Mouse (Mus musculus): ENCODE measurements around the gene Vps18.

The Vps18 gene

GRCm38 (mm10) chr2:119321771-119322586, 33.4 kb downstream of the Vps18 start:
- DNase-seq (ENCODE audit: low spot score): no peak

GRCm38 (mm10) chr2:119322587-119323300, 34.2 kb downstream of the Vps18 start:
- peak; percentile 56 for DNase-seq (ENCODE audit: low spot score)

GRCm38 (mm10) chr2:119323866-119324575, 35.5 kb downstream of the Vps18 start:
- no peak for DNase-seq (ENCODE audit: low spot score)

- no peak for DNase-seq (ENCODE audit: low spot score)
Measured at GRCm38 (mm10) chr2:119324576-119325318, 36.2 kb downstream of the Vps18 start.

GRCm38 (mm10) chr2:119325568-119326143, 37.1 kb downstream of the Vps18 start, which contains the start of gene Dll4:
TSS of gene Dll4 (plus strand) at chr2:119325784.
- no peak for DNase-seq (ENCODE audit: low spot score)

- no peak for DNase-seq (ENCODE audit: low spot score)
Measured at GRCm38 (mm10) chr2:119326161-119327101, 37.9 kb downstream of the Vps18 start.

GRCm38 (mm10) chr2:119327102-119327480, 38.6 kb downstream of the Vps18 start:
- no peak for DNase-seq (ENCODE audit: low spot score)

GRCm38 (mm10) chr2:119327942-119328526, 39.5 kb downstream of the Vps18 start:
- DNase-seq (ENCODE audit: low spot score): no peak

GRCm38 (mm10) chr2:119328546-119328945, 40.0 kb downstream of the Vps18 start:
- no peak for DNase-seq (ENCODE audit: low spot score)

- no peak for DNase-seq (ENCODE audit: low spot score)
Measured at GRCm38 (mm10) chr2:119329123-119329817, 40.7 kb downstream of the Vps18 start.

GRCm38 (mm10) chr2:119330795-119331194, 42.3 kb downstream of the Vps18 start:
- no peak for DNase-seq (ENCODE audit: low spot score)

- DNase-seq (ENCODE audit: low spot score): no peak
Measured at GRCm38 (mm10) chr2:119332177-119332661, 43.7 kb downstream of the Vps18 start.

- DNase-seq (ENCODE audit: low spot score): no peak
Measured at GRCm38 (mm10) chr2:119334135-119334534, 45.6 kb downstream of the Vps18 start.

- no peak for DNase-seq (ENCODE audit: low spot score)
Measured at GRCm38 (mm10) chr2:119334964-119335525, 46.5 kb downstream of the Vps18 start.

GRCm38 (mm10) chr2:119335535-119335934, 47.0 kb downstream of the Vps18 start:
- DNase-seq (ENCODE audit: low spot score): no peak

GRCm38 (mm10) chr2:119336002-119336401, 47.5 kb downstream of the Vps18 start:
- DNase-seq (ENCODE audit: low spot score): no peak

- no peak for DNase-seq (ENCODE audit: low spot score)
Measured at GRCm38 (mm10) chr2:119336470-119336869, 47.9 kb downstream of the Vps18 start.

GRCm38 (mm10) chr2:119337425-119338265, 49.1 kb downstream of the Vps18 start:
- peak; percentile 86 for DNase-seq (ENCODE audit: low spot score)
